Mouse (Mus musculus): ENCODE measurements at regions not wholly inside any gene's neighbourhood (a gene's known extent, or its start where the extent isn't known, plus 50 kb on each side); places are given as distances from the start of the nearest gene placed in this dataset.

- H3K4me3 ChIP-seq (replicated peaks): no peak overlapping the region
These were observed 216.3 kb downstream of the Ikzf2 start for GRCm38 (mm10) chr1:69470614-69471250.

GRCm38 (mm10) chr1:69469158-69469901 lies 217.7 kb downstream of the Ikzf2 start:
- no peak for TF ChIP-seq FLI1 (IDR thresholded peaks at IDR 0.05; ENCODE audit: low read length)
- TF ChIP-seq GATA1 (IDR thresholded peaks at IDR 0.05; ENCODE audit: borderline replicate concordance, low read length): no peak
- Histone ChIP-seq H3K4me3 (replicated peaks) (no peak overlapping the region), H3K36me3 (replicated peaks; ENCODE audit: low read length) (no peaks in the 10 kb centered on the region), H3K27me3 (replicated peaks) (no peaks in the 10 kb centered on the region), H3K9me3 (no peaks in the 10 kb centered on the region), H3K4me1 (no peaks in the 10 kb centered on the region)

More at GRCm38 (mm10) chr1:69470614-69471250, 216.3 kb downstream of the Ikzf2 start:
- H3K36me3 ChIP-seq (replicated peaks; ENCODE audit: low read length): no peaks in the 10 kb centered on the region
- TF ChIP-seq FLI1 (IDR thresholded peaks at IDR 0.05; ENCODE audit: low read length): no peak
- TF ChIP-seq GATA1 (IDR thresholded peaks at IDR 0.05; ENCODE audit: borderline replicate concordance, low read length): no peak
- H3K4me1 ChIP-seq: no peaks in the 10 kb centered on the region
- no peaks in the 10 kb centered on the region for H3K9me3 ChIP-seq
- no peaks in the 10 kb centered on the region for H3K27me3 ChIP-seq (replicated peaks)

GRCm38 (mm10) chr1:69466534-69467275 lies 220.3 kb downstream of the Ikzf2 start:
- no peaks in the 10 kb centered on the region for H3K27me3 ChIP-seq (replicated peaks)
- no peaks in the 10 kb centered on the region for H3K36me3 ChIP-seq (replicated peaks; ENCODE audit: low read length)
- TF ChIP-seq FLI1 (IDR thresholded peaks at IDR 0.05; ENCODE audit: low read length) (no peak), GATA1 (IDR thresholded peaks at IDR 0.05; ENCODE audit: borderline replicate concordance, low read length) (no peak)
- H3K4me1 ChIP-seq: no peaks in the 10 kb centered on the region
- no peaks in the 10 kb centered on the region for H3K9me3 ChIP-seq
- no peak overlapping the region for H3K4me3 ChIP-seq (replicated peaks)

GRCm38 (mm10) chr1:69461191-69461590 lies 225.9 kb downstream of the Ikzf2 start:
- H3K27me3 ChIP-seq (replicated peaks): no peaks in the 10 kb centered on the region
- no peaks in the 10 kb centered on the region for H3K4me1 ChIP-seq
- no peaks in the 10 kb centered on the region for H3K9me3 ChIP-seq
- TF ChIP-seq GATA1 (IDR thresholded peaks at IDR 0.05; ENCODE audit: borderline replicate concordance, low read length) (no peak), FLI1 (IDR thresholded peaks at IDR 0.05; ENCODE audit: low read length) (no peak)
- H3K36me3 ChIP-seq (replicated peaks; ENCODE audit: low read length): no peaks in the 10 kb centered on the region
- no peak overlapping the region for H3K4me3 ChIP-seq (replicated peaks)

GRCm38 (mm10) chr1:69459899-69460298 lies 227.1 kb downstream of the Ikzf2 start:
- no peaks in the 10 kb centered on the region for H3K36me3 ChIP-seq (replicated peaks; ENCODE audit: low read length)
- TF ChIP-seq GATA1 (IDR thresholded peaks at IDR 0.05; ENCODE audit: borderline replicate concordance, low read length) (no peak), FLI1 (IDR thresholded peaks at IDR 0.05; ENCODE audit: low read length) (no peak)
- H3K9me3 ChIP-seq: no peaks in the 10 kb centered on the region
- no peaks in the 10 kb centered on the region for H3K27me3 ChIP-seq (replicated peaks)
- H3K4me3 ChIP-seq (replicated peaks): no peak overlapping the region
- H3K4me1 ChIP-seq: no peaks in the 10 kb centered on the region

- Histone ChIP-seq H3K9me3 (no peaks in the 10 kb centered on the region), H3K4me1 (peaks cover 5% of the 10 kb centered on the region), H3K4me3 (replicated peaks) (no peak overlapping the region), H3K27me3 (replicated peaks) (no peaks in the 10 kb centered on the region), H3K36me3 (replicated peaks; ENCODE audit: low read length) (no peaks in the 10 kb centered on the region)
- no peak for TF ChIP-seq FLI1 (IDR thresholded peaks at IDR 0.05; ENCODE audit: low read length)
- no peak for TF ChIP-seq GATA1 (IDR thresholded peaks at IDR 0.05; ENCODE audit: borderline replicate concordance, low read length)
These were observed 229.6 kb downstream of the Ikzf2 start for GRCm38 (mm10) chr1:69457471-69457870.

GRCm38 (mm10) chr1:69453991-69454390 lies 233.1 kb downstream of the Ikzf2 start:
- no peaks in the 10 kb centered on the region for H3K27me3 ChIP-seq (replicated peaks)
- H3K4me3 ChIP-seq (replicated peaks): no peak overlapping the region
- no peaks in the 10 kb centered on the region for H3K36me3 ChIP-seq (replicated peaks; ENCODE audit: low read length)
- peaks cover 5% of the 10 kb centered on the region for H3K4me1 ChIP-seq
- no peaks in the 10 kb centered on the region for H3K9me3 ChIP-seq
- no peak for TF ChIP-seq FLI1 (IDR thresholded peaks at IDR 0.05; ENCODE audit: low read length)
- TF ChIP-seq GATA1 (IDR thresholded peaks at IDR 0.05; ENCODE audit: borderline replicate concordance, low read length): no peak

- Histone ChIP-seq H3K9me3 (no peaks in the 10 kb centered on the region), H3K4me3 (replicated peaks) (no peak overlapping the region), H3K36me3 (replicated peaks; ENCODE audit: low read length) (no peaks in the 10 kb centered on the region), H3K27me3 (replicated peaks) (no peaks in the 10 kb centered on the region), H3K4me1 (peaks cover 5% of the 10 kb centered on the region)
- TF ChIP-seq GATA1 (IDR thresholded peaks at IDR 0.05; ENCODE audit: borderline replicate concordance, low read length) (no peak), FLI1 (IDR thresholded peaks at IDR 0.05; ENCODE audit: low read length) (no peak)
These were observed 234.1 kb downstream of the Ikzf2 start for GRCm38 (mm10) chr1:69452910-69453309.

GRCm38 (mm10) chr1:69450455-69450854 lies 236.6 kb downstream of the Ikzf2 start:
- H3K4me1 ChIP-seq: peaks cover 5% of the 10 kb centered on the region
- H3K27me3 ChIP-seq (replicated peaks): no peaks in the 10 kb centered on the region
- H3K4me3 ChIP-seq (replicated peaks): no peak overlapping the region
- no peaks in the 10 kb centered on the region for H3K9me3 ChIP-seq
- no peaks in the 10 kb centered on the region for H3K36me3 ChIP-seq (replicated peaks; ENCODE audit: low read length)
- no peak for TF ChIP-seq FLI1 (IDR thresholded peaks at IDR 0.05; ENCODE audit: low read length)
- TF ChIP-seq GATA1 (IDR thresholded peaks at IDR 0.05; ENCODE audit: borderline replicate concordance, low read length): no peak

GRCm38 (mm10) chr1:69447276-69447675 lies 239.8 kb downstream of the Ikzf2 start:
- no peaks in the 10 kb centered on the region for H3K36me3 ChIP-seq (replicated peaks; ENCODE audit: low read length)
- H3K9me3 ChIP-seq: no peaks in the 10 kb centered on the region
- no peaks in the 10 kb centered on the region for H3K4me1 ChIP-seq
- H3K4me3 ChIP-seq (replicated peaks): no peak overlapping the region
- TF ChIP-seq FLI1 (IDR thresholded peaks at IDR 0.05; ENCODE audit: low read length): no peak
- no peak for TF ChIP-seq GATA1 (IDR thresholded peaks at IDR 0.05; ENCODE audit: borderline replicate concordance, low read length)
- H3K27me3 ChIP-seq (replicated peaks): no peaks in the 10 kb centered on the region

All from megakaryocyte, embryonic 14.5 days (primary cell).